Mouse (Mus musculus): ENCODE measurements at regions not wholly inside any gene's neighbourhood (a gene's known extent, or its start where the extent isn't known, plus 50 kb on each side); places are given as distances from the start of the nearest gene placed in this dataset.
A peak's percentile ranks its signal among the peaks of the same experiment; 100 is the strongest.
"Not testable (repeated sequence)": the region's sequence is repeated elsewhere in the genome, so short reads cannot be mapped to it uniquely, and the experiment has no call there.

DNA sequence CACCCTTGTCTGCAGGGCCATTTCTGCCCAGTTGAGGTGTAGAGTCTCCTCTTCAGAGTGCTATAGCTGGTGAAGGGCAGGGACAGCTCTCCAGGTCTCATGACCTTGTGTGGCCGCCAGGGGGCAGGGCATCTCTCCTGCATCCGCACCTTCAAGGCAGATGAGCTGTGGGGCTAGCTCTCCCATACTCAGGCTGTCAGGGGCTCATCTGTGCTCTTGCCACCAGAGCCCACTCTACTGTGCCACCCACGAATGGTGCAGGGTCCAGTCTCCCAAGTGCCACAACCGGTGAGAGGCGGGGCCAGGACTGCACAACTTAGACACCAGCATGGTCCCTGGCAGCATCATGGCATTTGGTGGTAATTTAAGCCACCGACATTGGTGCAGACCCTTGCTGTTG lies 111.3 kb downstream of the Syt10 start:
- Histone ChIP-seq H3K9ac (no peak overlapping the region), H3K4me3 (no peak overlapping the region), H3K27me3 (no peaks in the 10 kb centered on the region), H3K36me3 (no peaks in the 10 kb centered on the region), H3K9me3 (no peaks in the 10 kb centered on the region), H3K27ac (no peak overlapping the region), H3K4me1 (no peaks in the 10 kb centered on the region), H3K4me2 (no peak overlapping the region)
- 42% methylated on average over 6 of the region's 6 CpGs for WGBS
- 0 out of 2 replicates have a peak, but pooled peaks have one; percentile 8 for ATAC-seq (ENCODE audit: borderline replicate concordance, extremely low read depth, low FRiP score, low TSS enrichment)

DNA sequence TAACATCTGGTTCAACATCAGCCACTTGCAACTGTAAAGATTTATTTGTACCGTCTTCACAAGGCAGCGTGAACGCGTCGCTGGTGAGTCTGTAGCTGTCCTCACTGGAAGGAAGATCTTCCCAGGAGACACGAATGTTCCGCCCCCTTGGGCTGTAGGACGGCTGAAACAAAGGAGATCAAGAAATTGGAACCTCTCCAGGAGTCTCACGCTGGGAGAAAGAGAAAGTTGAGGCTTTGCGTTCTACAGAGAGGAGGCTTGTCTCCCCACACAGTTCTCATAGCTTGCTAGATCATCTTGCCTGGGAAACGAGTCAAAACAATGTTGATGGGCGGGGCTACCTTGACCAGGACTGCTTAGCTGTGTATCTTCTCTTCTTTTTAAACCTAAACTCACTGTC lies 117.3 kb downstream of the Syt10 start:
- no peak overlapping the region for H3K4me2 ChIP-seq
- H3K27me3 ChIP-seq, result no peaks in the 10 kb centered on the region
- no peaks in the 10 kb centered on the region for H3K9me3 ChIP-seq
- no peaks in the 10 kb centered on the region for H3K36me3 ChIP-seq
- H3K9ac ChIP-seq, result no peak overlapping the region
- H3K27ac ChIP-seq, result no peak overlapping the region
- ATAC-seq (ENCODE audit: borderline replicate concordance, extremely low read depth, low FRiP score, low TSS enrichment), result no peak
- H3K4me3 ChIP-seq, result no peak overlapping the region
- WGBS, result 60% methylated on average over 12 of the region's 12 CpGs
- H3K4me1 ChIP-seq, result no peaks in the 10 kb centered on the region

DNA sequence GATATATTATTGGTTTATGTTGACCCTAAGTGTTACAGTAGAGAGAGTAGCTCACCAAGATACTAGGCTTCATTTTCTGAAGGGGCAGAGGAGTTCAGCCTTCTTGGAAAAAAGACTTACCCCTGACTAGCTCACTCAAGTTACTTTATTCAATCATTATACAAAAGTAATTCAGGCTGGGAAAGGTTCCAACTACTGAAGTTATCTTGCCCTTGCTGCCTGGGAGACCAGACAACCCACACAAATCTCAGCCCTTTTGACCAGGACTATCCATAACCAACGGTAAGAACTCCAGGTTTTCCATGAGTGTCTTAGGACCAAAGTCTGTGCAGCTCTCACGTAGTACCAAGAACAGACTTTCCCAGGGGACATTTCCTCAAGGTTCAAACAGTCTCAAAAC lies 105.5 kb upstream of the Rabl2 start:
- H3K4me3 ChIP-seq, result no peak overlapping the region
- no peaks in the 10 kb centered on the region for H3K4me1 ChIP-seq
- WGBS, result 66% methylated on average over 2 of the region's 2 CpGs
- ATAC-seq (ENCODE audit: borderline replicate concordance, extremely low read depth, low FRiP score, low TSS enrichment), result no peak
- H3K9me3 ChIP-seq, result 0 out of 2 replicates have a peak, but pooled peaks cover 2% of the 10 kb centered on the region
- H3K9ac ChIP-seq, result no peak overlapping the region
- H3K27me3 ChIP-seq, result no peaks in the 10 kb centered on the region
- no peaks in the 10 kb centered on the region for H3K36me3 ChIP-seq
- no peak overlapping the region for H3K4me2 ChIP-seq
- H3K27ac ChIP-seq, result no peak overlapping the region

DNA sequence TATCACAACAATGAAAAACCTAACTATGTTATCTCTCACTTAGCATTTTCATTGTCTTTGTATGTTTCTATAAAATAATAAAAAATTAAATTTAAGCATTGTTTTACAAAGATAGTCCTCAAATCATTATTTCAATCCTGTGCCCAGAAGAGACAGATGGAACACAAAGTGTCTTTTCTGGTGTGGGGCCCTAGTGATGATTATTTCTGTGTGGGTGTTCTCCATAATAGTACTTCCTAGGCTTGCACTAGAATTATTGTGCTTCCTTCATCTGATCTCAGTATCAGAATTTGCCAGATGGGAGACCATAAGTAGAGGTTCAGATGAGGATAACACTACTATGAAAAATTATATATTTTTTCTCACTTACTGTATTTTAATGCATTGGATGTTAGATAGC lies 84.6 kb upstream of the Rabl2 start:
- H3K36me3 ChIP-seq, result no peaks in the 10 kb centered on the region
- H3K9me3 ChIP-seq, result no peaks in the 10 kb centered on the region
- no peak for ATAC-seq (ENCODE audit: borderline replicate concordance, extremely low read depth, low FRiP score, low TSS enrichment)
- no peak overlapping the region for H3K27ac ChIP-seq
- no peak overlapping the region for H3K4me2 ChIP-seq
- H3K9ac ChIP-seq, result no peak overlapping the region
- no peaks in the 10 kb centered on the region for H3K4me1 ChIP-seq
- H3K4me3 ChIP-seq, result no peak overlapping the region
- no peaks in the 10 kb centered on the region for H3K27me3 ChIP-seq

DNA sequence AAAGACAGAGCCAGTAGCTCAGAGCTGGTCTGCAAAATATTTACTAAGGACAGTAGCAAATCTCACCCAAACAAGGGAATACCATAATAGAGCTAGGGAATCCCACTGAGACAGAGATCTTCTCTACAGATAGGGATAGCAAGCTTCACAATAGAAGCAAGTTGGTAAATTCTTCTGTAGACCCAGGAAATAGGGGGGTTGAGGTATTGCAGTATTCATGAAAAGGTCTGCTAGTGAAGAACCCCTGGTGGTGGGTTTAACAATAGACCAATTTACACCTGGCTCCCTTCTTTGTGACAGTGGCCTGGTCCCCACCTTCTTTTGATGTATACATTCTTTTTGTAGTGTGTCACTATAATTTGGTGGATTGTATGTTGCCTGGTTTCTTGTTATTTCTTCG lies 64.8 kb upstream of the Rabl2 start:
- not testable (repeated sequence) for H3K4me1 ChIP-seq; H3K4me3 ChIP-seq; H3K4me2 ChIP-seq; H3K9ac ChIP-seq; H3K36me3 ChIP-seq; H3K27me3 ChIP-seq; ATAC-seq (ENCODE audit: borderline replicate concordance, extremely low read depth, low FRiP score, low TSS enrichment); H3K27ac ChIP-seq; H3K9me3 ChIP-seq
- WGBS, result 76% methylated on average over 1 of the region's 1 CpGs
